Mouse (Mus musculus): Measurements from ENCODE around the gene Ccdc116. TPM values are rescaled to one million over a fixed set of nuclear protein-coding genes. Genes with fewer than 3 reads are reported as not detected.
A peak's percentile ranks its signal among the peaks of the same experiment; 100 is the strongest.
"Not testable (repeated sequence)": the region's sequence is repeated elsewhere in the genome, so short reads cannot be mapped to it uniquely, and the experiment has no call there.

The Ccdc116 gene
- under 1 TPM; 0.24 to 0.54 TPM for polyA plus RNA-seq (2017; shearing (Covaris generic))

- ATAC-seq, result peak; percentile 75
Observed at GRCm38 (mm10) chr16:17146772-17147235, at the start of gene Ccdc116. Gene Ccdc116 (minus strand): TSS chr16:17147229.

- no peak for ATAC-seq
Observed at GRCm38 (mm10) chr16:17193823-17194222, 46.8 kb upstream of the Ccdc116 start.

GRCm38 (mm10) chr16:17185475-17185874, 38.4 kb upstream of the Ccdc116 start:
- no peak for ATAC-seq

- ATAC-seq, result no peak
Observed at GRCm38 (mm10) chr16:17183003-17183402, 36.0 kb upstream of the Ccdc116 start.

- ATAC-seq, result no peak
Observed at GRCm38 (mm10) chr16:17182136-17182535, 35.1 kb upstream of the Ccdc116 start.

GRCm38 (mm10) chr16:17181382-17181781, 34.4 kb upstream of the Ccdc116 start:
- ATAC-seq, result no peak

- ATAC-seq, result peak; percentile 51
Observed at GRCm38 (mm10) chr16:17179706-17180105, 32.7 kb upstream of the Ccdc116 start.

- no peak for ATAC-seq
Observed at GRCm38 (mm10) chr16:17177623-17178170, 30.7 kb upstream of the Ccdc116 start.

- no peak for ATAC-seq
Observed at GRCm38 (mm10) chr16:17175765-17176164, 28.7 kb upstream of the Ccdc116 start.

GRCm38 (mm10) chr16:17168049-17168448, 21.0 kb upstream of the Ccdc116 start:
- ATAC-seq, result no peak

GRCm38 (mm10) chr16:17167179-17167578, 20.1 kb upstream of the Ccdc116 start:
- no peak for ATAC-seq

- not testable (repeated sequence) for ATAC-seq
Observed at GRCm38 (mm10) chr16:17165478-17165877, 18.4 kb upstream of the Ccdc116 start.

- ATAC-seq, result no peak
Observed at GRCm38 (mm10) chr16:17154346-17154745, 7.3 kb upstream of the Ccdc116 start.

- ATAC-seq, result no peak
Observed at GRCm38 (mm10) chr16:17151874-17152273, 4.8 kb upstream of the Ccdc116 start.

- ATAC-seq, result no peak
Observed at GRCm38 (mm10) chr16:17150520-17151258, 3.7 kb upstream of the Ccdc116 start.

GRCm38 (mm10) chr16:17148084-17148483, 1.1 kb upstream of the Ccdc116 start:
- ATAC-seq, result no peak

- ATAC-seq, result peak; percentile 59
Observed at GRCm38 (mm10) chr16:17147391-17147929, 431 bp upstream of the Ccdc116 start.

GRCm38 (mm10) chr16:17144339-17144738, 2.7 kb downstream of the Ccdc116 start, which contains the start of gene Ydjc:
Gene Ydjc (plus strand): TSS chr16:17144621.
- no peak for ATAC-seq

- ATAC-seq, result no peak
Observed at GRCm38 (mm10) chr16:17137355-17137754, 9.7 kb downstream of the Ccdc116 start.

GRCm38 (mm10) chr16:17132906-17133200, 14.2 kb downstream of the Ccdc116 start:
- no peak for ATAC-seq

- peak; percentile 98 for ATAC-seq
Observed at GRCm38 (mm10) chr16:17132089-17132905, 14.7 kb downstream of the Ccdc116 start, which contains the start of gene Sdf2l1. Gene Sdf2l1 (minus strand): TSS chr16:17132383.

GRCm38 (mm10) chr16:17131191-17132088, 15.6 kb downstream of the Ccdc116 start:
- peak; percentile 51 for ATAC-seq

All from activated CD4-positive, CD25-positive, alpha-beta regulatory T cell, adult 4 months (primary cell).